Mouse (Mus musculus) frontal cortex, adult (tissue): ENCODE results near the gene Arpin.

Experiments
- ATAC-seq: cut with Nextera tagmentation; 2 replicates; pipeline ENCODE4 v1.9.2; 2017; ENCODE audit warnings: mild to moderate bottlenecking, moderate library complexity, mixed read lengths; ENCODE audit not compliant: low TSS enrichment

Arpin gene

DNA sequence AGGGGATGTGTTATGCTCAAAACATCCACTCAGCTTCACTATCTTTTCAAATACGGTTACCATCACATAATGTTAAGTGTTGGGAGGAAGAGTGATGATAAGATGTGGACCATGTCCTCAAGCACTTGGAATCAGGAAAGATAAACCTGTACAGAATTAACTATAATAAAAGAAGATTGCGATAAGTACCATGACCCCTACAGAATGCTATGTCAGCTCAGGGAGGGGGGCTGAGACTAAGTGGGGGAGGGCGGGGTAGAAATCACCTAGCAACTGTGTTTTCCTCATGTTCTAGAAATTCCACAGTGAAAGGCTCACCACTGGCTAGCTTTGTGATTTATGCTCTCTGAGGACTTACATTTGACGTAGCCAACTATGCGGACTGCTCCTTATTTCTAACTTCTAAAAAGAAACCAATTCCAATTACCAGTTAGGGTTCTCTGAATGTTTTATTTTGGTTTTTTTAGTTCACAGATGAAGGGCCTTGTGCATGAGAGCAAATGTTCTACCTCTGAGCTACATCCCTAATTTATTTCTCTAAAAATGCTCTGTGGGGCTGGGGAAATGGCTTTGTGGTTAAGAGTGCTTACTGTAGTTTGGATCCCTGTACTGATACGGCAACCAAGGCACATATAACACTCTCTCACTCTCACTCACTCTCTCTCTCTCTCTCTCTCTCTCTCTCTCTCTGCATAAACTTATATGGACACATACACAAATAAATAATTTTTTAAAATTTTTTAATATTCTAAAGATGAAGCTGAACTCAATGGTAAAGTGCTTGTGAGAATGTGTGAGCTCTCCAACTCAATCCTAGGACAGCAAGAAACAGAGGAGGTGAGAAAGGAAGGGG, 42.4 kb downstream of the Arpin start:
- no peak for ATAC-seq

DNA sequence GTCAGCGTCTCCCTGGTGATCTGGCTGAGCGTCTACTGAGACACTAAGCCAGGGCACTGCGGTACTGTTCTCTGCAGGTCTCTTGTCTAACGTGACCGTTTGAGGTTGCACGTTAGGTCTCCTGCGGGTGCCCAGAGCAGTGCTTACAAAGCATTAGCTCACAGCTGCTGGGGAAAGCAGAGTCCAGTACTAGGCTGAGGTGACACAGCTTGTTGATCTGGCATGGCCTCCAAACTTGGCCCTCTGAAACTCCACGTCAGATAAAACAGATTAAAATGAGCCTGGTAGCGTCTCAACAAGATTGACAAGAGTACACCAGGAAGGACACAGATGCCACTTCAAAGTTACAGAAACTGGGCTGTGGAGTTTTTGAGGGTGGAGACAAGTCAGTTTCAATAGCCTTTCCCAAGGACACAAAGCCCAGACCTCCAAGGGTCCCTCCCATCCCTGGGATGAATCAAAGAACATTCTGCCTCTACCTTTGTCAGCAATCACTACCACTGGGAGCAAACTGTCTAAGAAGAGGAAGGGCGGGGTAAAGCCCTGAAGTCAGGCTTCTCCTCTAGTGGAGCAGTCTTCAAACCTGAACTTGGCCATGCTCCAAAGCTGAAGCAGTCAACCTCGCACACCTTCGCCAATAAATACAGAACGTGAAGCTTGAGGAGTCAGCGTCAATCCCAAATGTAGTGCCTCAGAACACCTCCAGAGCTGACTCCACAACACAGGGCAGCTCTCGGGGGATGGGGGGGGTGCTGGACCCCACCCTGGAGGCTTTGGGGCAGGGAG, 44.5 kb downstream of the Arpin start:
- ATAC-seq, result no peak

DNA sequence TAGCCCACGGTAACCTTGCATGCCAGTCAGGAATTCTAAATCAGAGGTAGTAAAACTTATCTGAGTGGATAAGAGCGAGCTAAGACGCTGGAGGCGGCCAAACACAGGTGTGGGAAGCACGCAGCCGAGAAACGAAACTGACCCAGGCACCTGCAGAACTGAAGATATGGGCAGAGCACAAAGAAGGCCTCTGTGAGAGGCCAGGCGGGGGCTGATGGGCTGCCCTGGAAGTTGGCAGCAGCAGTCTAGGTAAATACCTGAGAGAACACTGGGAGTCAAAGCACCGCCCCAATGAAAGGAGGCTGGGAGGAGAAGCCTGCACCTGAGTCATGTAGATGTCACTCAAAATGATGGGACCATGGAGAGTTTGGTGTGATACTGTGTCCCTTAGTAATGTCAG, 46.6 kb downstream of the Arpin start:
- no peak for ATAC-seq

DNA sequence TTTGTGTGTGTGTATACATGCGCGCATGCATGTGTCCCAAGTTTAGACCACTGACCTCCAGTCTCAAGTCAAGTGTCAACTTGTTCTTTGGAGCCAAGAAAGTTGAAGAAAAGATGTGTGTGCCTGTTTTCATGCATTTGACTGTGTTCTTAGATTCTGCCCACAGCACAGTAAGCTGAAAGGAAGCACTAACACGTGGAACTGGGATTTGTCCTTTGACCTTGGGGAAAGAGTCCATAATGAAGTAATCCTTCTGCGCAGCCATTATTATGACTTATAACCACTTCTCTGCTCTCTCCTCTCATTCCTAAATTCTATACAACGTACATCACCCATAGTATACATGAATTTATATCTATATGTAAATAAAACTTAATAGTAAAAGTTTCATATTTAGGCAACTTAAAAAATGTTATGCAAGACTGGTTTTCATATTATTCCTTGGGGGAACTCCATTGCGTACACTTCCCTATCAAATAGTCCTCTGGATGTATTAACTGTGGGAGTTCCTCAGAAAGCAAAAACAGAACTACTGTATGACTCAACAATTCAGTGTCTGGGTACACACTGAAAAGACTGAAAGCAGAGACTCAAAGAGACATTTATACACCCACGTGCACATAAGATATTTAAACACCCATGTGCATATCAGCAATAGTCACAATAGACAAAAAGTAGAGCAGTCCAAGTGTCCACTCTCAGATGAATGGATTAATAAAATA, 51.4 kb downstream of the Arpin start:
- no peak for ATAC-seq

DNA sequence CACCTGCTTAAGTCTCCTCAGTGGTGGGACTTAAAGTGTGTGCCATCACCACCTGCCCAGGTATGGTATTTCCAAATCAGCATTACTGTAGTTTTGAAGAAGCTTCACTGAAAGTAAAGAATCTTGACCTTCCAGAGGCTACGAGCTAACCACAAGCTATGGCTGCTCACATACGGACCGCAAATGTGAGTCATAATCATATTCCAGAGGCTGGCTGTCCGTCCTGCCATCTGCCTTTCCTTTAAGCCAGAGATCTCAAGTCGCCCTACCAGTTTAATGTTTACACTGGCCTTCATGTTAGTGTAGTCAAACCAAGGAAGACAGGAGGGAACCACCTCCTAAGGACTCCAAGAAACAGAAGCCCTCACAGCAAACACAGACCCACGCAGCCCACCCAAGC, 53.3 kb downstream of the Arpin start:
- ATAC-seq, result no peak

DNA sequence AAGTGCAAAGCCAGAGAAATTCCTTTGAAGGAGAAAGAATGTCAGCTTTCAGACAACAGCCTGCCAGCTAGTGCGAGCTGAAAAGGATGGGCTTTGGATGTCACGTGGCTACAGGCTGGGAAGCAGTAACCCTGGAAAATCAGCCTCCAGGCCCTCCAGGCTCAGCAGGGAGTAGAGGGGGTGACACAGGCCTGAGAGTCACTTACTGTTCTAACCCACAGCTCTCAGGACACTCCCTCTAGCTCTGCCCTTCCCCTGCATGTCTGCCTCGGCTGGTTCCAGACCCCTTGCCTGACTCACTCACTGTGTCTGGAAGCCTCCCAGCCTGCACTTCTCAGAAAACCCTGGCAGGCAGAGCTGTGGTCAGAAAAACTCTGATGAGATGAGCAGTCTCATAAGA, 54.2 kb downstream of the Arpin start:
- no peak for ATAC-seq

DNA sequence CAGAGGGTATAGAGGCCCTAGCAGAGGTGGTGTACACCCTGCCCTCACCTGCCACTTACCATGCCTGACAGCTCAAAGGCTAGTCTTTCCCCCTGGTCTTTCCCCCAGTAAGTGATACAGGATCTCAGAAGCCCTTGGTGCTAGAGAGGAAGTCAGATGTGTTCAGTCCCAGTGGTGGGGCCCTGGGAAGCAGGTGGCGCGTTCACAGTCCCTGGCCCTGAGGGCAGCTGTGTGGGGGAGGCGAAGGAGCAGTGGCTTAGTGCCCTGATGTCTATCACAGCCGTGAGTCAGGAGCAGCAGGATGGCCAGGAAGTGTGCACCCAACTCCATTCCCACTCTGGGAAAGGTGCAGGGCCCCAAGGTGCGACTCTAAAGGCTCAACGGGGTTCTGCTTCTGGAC, 55.1 kb downstream of the Arpin start:
- no peak for ATAC-seq

DNA sequence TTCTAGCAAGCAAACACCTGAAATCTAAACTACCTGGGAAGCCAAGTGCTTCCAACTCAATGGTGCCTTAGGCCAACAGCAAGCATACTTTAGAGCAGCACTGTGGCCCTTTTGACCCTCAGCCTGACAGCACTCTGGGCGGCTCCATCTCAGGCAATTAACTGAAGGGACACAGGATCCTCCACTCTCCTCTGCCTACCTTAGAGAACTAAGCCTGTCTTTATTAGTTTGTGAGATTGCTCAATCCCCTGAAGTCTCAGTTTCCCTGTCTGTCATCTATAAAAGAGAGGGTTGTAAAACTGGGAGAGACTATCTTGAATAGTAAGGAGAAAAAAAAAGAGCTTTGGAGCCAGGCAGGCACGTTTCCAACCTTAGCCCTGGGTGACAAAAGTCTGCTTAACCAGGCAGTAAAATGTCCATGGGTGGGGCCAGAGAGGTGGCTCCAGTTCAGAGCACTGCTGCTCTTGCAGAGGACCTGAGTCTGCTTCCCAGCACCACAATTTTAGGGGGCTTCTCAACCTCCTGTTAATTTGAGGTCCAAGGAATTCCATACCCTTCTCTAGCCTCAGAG, 56.6 kb downstream of the Arpin start:
- no peak for ATAC-seq
